Mouse (Mus musculus) cerebellum, adult 9-11 months (tissue): ENCODE data around the gene Elavl4.

Source experiments
- DNase-seq: peaks from one replicate; pipeline ENCODE4 v3.0.0; 2022

The Elavl4 gene

GRCm38 (mm10) chr4:110157515-110158159 lies 194.1 kb downstream of the Elavl4 start:
- no peak for DNase-seq

GRCm38 (mm10) chr4:110155954-110156353 lies 195.8 kb downstream of the Elavl4 start:
- DNase-seq, result no peak
